Mouse (Mus musculus) kidney, adult 2 months (tissue): ENCODE data around the gene Ppp1r36. TPM values are rescaled to one million over a fixed set of nuclear protein-coding genes. Genes with fewer than 3 reads are reported as not detected.
"Not testable (repeated sequence)": the region's sequence is repeated elsewhere in the genome, so short reads cannot be mapped to it uniquely, and the experiment has no call there.

ENCODE experiments used
- DNase-seq: peaks from one replicate; pipeline ENCODE4 v3.0.0; 2021
- H3K27ac ChIP-seq: fragments of 200-500 bp; 2 replicates; pipeline ENCODE4 v1.5.1; 2012; ENCODE audit warnings: low read depth, low read length, control low read depth, inconsistent platforms; ENCODE audit not compliant: insufficient read depth
- H3K27me3 ChIP-seq: fragments of 200-500 bp; replicated peaks from 2 replicates; pipeline ENCODE4 v1.6.1; 2012; ENCODE audit warnings: mild to moderate bottlenecking, moderate library complexity, low read length, inconsistent platforms; ENCODE audit not compliant: control insufficient read depth, insufficient read depth
- H3K36me3 ChIP-seq: fragments of 200-500 bp; 2 replicates; pipeline ENCODE4 v1.6.1; 2012; ENCODE audit warnings: mild to moderate bottlenecking, moderate library complexity, low read length, inconsistent platforms; ENCODE audit not compliant: control insufficient read depth, insufficient read depth
- H3K4me1 ChIP-seq: fragments of 200-500 bp; 2 replicates; pipeline ENCODE4 v1.6.1; 2011; ENCODE audit warnings: low read length; ENCODE audit not compliant: control insufficient read depth, insufficient read depth
- H3K4me3 ChIP-seq: fragments of 200-500 bp; 2 replicates; pipeline ENCODE4 v1.5.1; 2011; ENCODE audit warnings: mild to moderate bottlenecking, low read depth, low read length, control low read depth; ENCODE audit not compliant: insufficient read depth
- CTCF ChIP-seq: fragments of 200-500 bp; conservative IDR thresholded peaks from 2 replicates; pipeline ENCODE4 v1.5.1; 2011; ENCODE audit warnings: low read depth, mild to moderate bottlenecking, control low read depth, low read length, moderate library complexity, mixed read lengths; ENCODE audit not compliant: insufficient read depth, insufficient read length
- POLR2A ChIP-seq: fragments of 200-500 bp; IDR thresholded peaks from one replicate; pipeline ENCODE4 v1.6.1; 2011; ENCODE audit warnings: low read depth, low read length, control low read depth
- WGBS: fragments of 180-500 bp; shearing (Covaris S2); methylation state at CpG from one replicate; pipeline ENCODE4 v1.1.7; 2018; 5-methylcytosine and 5-hydroxymethylcytosine counted together
- polyA plus RNA-seq: library from polyadenylated mRNA; depleted of rRNA; stranded (reverse); fragments of >200 nt; gene quantifications from 2 replicates; pipeline ENCODE4 v1.2.3, GENCODE M21; 2012

The Ppp1r36 gene
- polyA plus RNA-seq, 1 experiment = 0.31 TPM

DNA sequence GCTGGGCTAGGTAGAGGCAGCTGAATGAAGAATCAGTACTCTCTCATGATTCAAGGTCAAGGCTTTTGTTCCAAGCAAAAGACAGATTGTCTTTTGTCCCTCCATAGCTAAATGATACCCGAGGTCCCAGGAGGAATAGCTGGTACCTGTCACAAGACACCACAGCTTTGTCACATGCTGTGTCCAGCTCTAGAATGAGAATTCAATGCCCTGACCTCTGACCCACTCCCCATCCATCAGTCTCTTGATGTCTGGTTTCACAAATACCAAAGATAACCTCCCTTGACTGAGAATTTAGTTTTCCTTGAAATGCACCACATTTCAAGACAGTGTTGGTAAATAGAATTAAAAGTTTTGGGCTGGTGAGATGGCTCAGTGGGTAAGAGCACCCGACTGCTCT is 34.9 kb downstream of the Ppp1r36 start:
- H3K4me3 ChIP-seq = no peak overlapping the region
- WGBS = 53% methylated on average over 2 of the region's 2 CpGs
- H3K27ac ChIP-seq = no peak overlapping the region

DNA sequence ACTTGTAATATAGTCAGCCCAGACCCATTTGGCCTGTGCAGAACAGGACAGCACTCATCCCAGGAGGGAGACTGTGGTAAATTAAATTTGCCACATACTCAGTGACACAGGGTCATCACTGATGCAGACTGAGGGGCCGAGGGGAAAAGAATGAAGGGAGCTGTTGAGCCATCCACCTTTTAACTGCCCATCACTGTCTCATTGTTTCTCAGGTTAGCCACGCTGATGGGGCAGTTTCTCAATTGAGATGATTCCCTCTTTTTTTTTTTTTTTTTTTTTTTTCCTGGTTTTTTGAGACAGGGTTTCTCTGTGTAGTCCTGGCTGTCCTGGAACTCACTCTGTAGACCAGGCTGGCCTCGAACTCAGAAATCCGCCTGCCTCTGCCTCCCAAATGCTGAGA is 41.1 kb downstream of the Ppp1r36 start:
- H3K27ac ChIP-seq, H3K27me3 ChIP-seq, H3K36me3 ChIP-seq, H3K4me1 ChIP-seq, H3K4me3 ChIP-seq, DNase-seq: not testable (repeated sequence)
- WGBS = 95% methylated on average over 4 of the region's 4 CpGs

More for the DNA sequence above, 34.9 kb downstream of the Ppp1r36 start:
- no peaks in the 10 kb centered on the region for H3K36me3 ChIP-seq
- no peak for TF ChIP-seq CTCF
- TF ChIP-seq POLR2A = no peak
- DNase-seq = no peak
- no peaks in the 10 kb centered on the region; the same call in 1 of the 2 replicates for H3K27me3 ChIP-seq
- peaks cover under 1% of the 10 kb centered on the region for H3K4me1 ChIP-seq

DNA sequence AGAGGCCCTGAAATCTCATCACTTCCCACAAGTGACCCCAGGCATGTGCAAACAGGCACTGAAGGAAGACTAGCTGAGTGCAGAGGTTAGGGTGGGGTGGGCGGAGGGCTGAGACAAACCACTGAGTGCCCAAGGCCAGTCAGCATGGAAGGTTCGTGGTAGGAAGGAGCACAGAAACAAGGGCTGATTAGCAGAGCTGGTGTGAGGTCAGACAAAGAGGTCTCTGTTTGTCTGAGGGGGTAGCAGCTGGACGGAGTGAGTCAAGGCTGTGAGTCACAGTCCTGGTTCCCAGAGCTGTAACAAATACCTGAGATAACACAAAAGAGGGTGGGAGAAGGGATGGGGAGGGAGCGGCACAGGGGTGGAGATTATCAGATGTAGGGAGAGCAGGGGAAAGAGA is 41.7 kb downstream of the Ppp1r36 start:
- 75% methylated on average over 4 of the region's 4 CpGs for WGBS
- Histone ChIP-seq H3K4me1 (no peaks in the 10 kb centered on the region), H3K27ac (no peak overlapping the region), H3K4me3 (no peak overlapping the region), H3K36me3 (no peaks in the 10 kb centered on the region), H3K27me3 (no peaks in the 10 kb centered on the region)
- TF ChIP-seq POLR2A (no peak), CTCF (no peak)
- no peak for DNase-seq

DNA sequence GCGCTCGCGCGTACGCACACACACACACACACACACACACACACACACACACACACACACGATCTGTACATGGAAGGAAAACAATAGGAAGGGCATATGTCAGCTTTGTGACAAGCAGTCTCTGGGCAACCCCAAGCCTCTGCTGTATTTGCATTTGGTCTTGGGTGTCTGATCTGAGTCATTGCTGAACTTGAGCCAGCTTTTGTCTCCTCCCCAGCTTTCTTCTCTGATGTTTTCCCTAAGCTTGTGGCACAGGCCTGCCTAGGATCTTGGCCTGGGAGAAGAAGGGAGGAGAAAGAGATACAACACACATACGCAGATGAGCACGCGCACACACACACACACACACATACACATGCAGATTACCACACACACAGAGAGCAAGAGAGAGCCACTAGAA is 46.1 kb downstream of the Ppp1r36 start:
- no peaks in the 10 kb centered on the region for H3K36me3 ChIP-seq
- H3K27ac ChIP-seq = no peak overlapping the region
- no peaks in the 10 kb centered on the region for H3K4me1 ChIP-seq
- H3K27me3 ChIP-seq = no peaks in the 10 kb centered on the region
- TF ChIP-seq CTCF (no peak), POLR2A (no peak)
- WGBS = 90% methylated on average over 9 of the region's 9 CpGs
- DNase-seq = no peak
- no peak overlapping the region for H3K4me3 ChIP-seq

DNA sequence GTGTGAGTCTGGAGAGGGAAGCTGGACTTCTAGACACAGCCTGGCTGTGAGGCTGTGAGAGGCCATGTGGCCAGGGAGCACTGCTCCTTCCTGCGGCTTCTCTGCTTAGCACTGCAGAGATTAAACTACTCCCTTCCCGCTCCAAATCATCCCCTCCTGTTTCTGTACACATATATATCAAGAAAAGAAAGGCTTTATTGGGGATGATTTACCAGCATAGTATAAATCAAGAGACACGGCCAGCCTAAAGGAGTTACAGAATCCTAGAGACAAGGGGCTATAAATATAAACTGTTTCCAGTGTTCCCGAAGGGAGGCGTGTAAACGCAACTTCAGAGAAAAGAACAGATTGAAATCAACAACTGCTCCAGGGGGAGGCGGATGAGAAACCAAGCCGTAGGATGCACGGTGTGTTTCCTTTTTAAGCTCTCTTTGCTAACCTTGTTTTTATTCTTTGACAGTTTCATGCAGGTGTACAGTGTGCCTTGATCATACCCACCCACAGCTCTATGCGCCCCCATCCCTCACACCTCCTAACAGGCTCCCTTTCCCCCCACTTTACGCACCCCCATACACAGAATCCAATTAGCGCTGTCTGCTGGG is 47.4 kb downstream of the Ppp1r36 start:
- 45% methylated on average over 12 of the region's 12 CpGs for WGBS
- no peak overlapping the region for H3K27ac ChIP-seq

DNA sequence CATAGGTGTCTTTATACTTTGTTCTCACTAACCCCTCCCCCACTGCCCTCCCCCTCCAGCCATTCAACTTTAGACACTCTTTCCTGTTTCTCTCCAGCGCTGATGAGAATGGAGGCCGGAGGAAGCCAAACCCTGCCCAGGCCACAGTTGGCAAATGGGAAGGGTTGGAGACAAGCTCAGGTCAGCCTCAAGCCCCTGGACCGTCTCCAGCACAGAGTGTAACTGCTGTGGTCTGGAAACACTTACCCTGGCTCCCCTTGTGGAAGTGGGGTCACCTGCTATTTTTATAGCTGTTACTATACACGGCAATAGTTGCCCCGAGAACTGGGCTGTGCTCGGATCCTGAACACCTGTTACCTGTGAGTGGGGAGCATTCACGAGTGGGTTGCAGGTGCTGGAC is 49.3 kb downstream of the Ppp1r36 start:
- no peak for TF ChIP-seq CTCF
- TF ChIP-seq POLR2A = no peak
- WGBS = 70% methylated on average over 7 of the region's 7 CpGs
- no peak for DNase-seq
- Histone ChIP-seq H3K27ac (no peak overlapping the region), H3K27me3 (no peaks in the 10 kb centered on the region), H3K4me1 (no peaks in the 10 kb centered on the region), H3K4me3 (no peak overlapping the region), H3K36me3 (no peaks in the 10 kb centered on the region)

More for the DNA sequence above, 47.4 kb downstream of the Ppp1r36 start:
- Histone ChIP-seq H3K4me3 (no peak overlapping the region), H3K27me3 (no peaks in the 10 kb centered on the region), H3K4me1 (no peaks in the 10 kb centered on the region), H3K36me3 (no peaks in the 10 kb centered on the region)
- DNase-seq = no peak
- TF ChIP-seq CTCF = no peak
- TF ChIP-seq POLR2A = no peak

DNA sequence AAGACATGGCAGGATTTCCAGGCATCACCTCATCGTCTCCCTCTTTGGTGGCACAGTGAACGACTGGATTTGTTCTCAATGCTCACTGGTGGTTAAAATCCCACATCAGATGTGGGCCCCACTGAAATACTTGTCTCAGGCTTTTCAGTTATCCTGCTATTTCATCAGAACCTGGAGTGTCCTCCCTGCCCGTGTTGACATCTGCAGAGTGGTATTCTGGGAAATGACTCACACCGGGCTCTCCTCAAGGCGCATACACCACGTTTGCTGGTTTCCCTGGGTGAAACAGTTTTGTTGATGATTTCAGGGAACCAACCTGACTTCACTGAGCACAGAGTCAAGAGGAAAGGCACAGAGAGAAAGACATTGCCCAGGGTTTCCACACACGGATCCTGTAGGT is 49.9 kb downstream of the Ppp1r36 start:
- Histone ChIP-seq H3K36me3 (no peaks in the 10 kb centered on the region), H3K4me1 (no peaks in the 10 kb centered on the region), H3K4me3 (no peak overlapping the region), H3K27ac (no peak overlapping the region), H3K27me3 (no peaks in the 10 kb centered on the region)
- DNase-seq = no peak
- TF ChIP-seq POLR2A (no peak), CTCF (no peak)
- 59% methylated on average over 7 of the region's 7 CpGs for WGBS
